Comparison of ENCODE assay signal across 8 mouse cellular contexts in the genomic region with DNA sequence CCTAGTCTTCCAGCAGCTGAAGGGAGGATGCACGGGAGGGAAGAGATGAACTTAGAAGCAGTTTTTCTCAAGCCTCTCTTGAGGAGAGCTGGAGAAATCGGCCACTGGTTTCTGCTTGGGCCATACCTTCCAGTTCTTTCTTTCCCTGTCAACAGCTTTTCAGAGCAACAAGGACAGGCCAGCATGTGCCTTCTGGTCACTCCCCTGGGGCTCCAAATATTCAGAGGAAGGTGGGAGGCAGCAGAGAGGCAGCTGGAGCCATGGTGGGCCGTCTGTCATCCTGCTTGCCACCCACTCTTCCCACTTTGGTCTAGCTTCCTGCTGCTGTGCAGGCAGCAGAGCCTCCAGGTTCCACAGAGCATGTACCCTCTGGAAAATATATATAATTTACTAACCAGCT. TPM values are rescaled to one million over a fixed set of nuclear protein-coding genes. Genes with fewer than 3 reads are reported as not detected.
DNase-seq lines count a peak whose midpoint lies in the region; ATAC-seq lines count a peak whose summit lies in the region.

No protein-coding gene starts in this region.

- peaks cover 10% of the 10 kb centered on the region; the same call in 1 of the 2 replicates for H3K4me1 ChIP-seq in forebrain, embryonic 13.5 days
- H3K4me1 ChIP-seq in forebrain, embryonic 10.5 days: peaks cover 6% of the 10 kb centered on the region
- peaks cover 9% of the 10 kb centered on the region for H3K4me1 ChIP-seq in hindbrain, embryonic 12.5 days
- peaks cover 24% of the 10 kb centered on the region for H3K4me1 ChIP-seq in limb, embryonic 15.5 days

- no peaks in the 10 kb centered on the region for H3K27me3 ChIP-seq in forebrain, embryonic 13.5 days
- H3K27me3 ChIP-seq in forebrain, embryonic 10.5 days (ENCODE audit: poor library complexity, severe bottlenecking): no peaks in the 10 kb centered on the region
- H3K27me3 ChIP-seq in hindbrain, embryonic 12.5 days: no peaks in the 10 kb centered on the region
- no peaks in the 10 kb centered on the region for H3K27me3 ChIP-seq in limb, embryonic 15.5 days

- no peak overlapping the region for H3K9ac ChIP-seq in forebrain, embryonic 13.5 days
- no peak overlapping the region for H3K9ac ChIP-seq in hindbrain, embryonic 12.5 days
- H3K9ac ChIP-seq in limb, embryonic 15.5 days: no peak overlapping the region

- H3K4me3 ChIP-seq in forebrain, embryonic 13.5 days: no peak overlapping the region
- no peak overlapping the region for H3K4me3 ChIP-seq in forebrain, embryonic 10.5 days
- no peak overlapping the region for H3K4me3 ChIP-seq in hindbrain, embryonic 12.5 days
- H3K4me3 ChIP-seq in limb, embryonic 15.5 days: no peak overlapping the region

- no peak overlapping the region for H3K27ac ChIP-seq in forebrain, embryonic 13.5 days
- H3K27ac ChIP-seq in forebrain, embryonic 10.5 days: no peak overlapping the region
- H3K27ac ChIP-seq in hindbrain, embryonic 12.5 days: peak overlapping the region; percentile 46
- H3K27ac ChIP-seq in limb, embryonic 15.5 days: peak overlapping the region; percentile 1; the same call in 1 of the 2 replicates

- H3K4me2 ChIP-seq in forebrain, embryonic 13.5 days: no peak overlapping the region
- no peak overlapping the region for H3K4me2 ChIP-seq in hindbrain, embryonic 12.5 days (replicated peaks)
- H3K4me2 ChIP-seq in limb, embryonic 15.5 days: no peak overlapping the region

- H3K9me3 ChIP-seq in forebrain, embryonic 13.5 days (replicated peaks): no peaks in the 10 kb centered on the region
- H3K9me3 ChIP-seq in forebrain, embryonic 10.5 days: no peaks in the 10 kb centered on the region
- no peaks in the 10 kb centered on the region for H3K9me3 ChIP-seq in hindbrain, embryonic 12.5 days (replicated peaks)
- H3K9me3 ChIP-seq in limb, embryonic 15.5 days: no peaks in the 10 kb centered on the region

- H3K36me3 ChIP-seq in forebrain, embryonic 13.5 days (ENCODE audit: poor library complexity, severe bottlenecking): no peaks in the 10 kb centered on the region
- H3K36me3 ChIP-seq in forebrain, embryonic 10.5 days (replicated peaks): no peaks in the 10 kb centered on the region
- no peaks in the 10 kb centered on the region for H3K36me3 ChIP-seq in hindbrain, embryonic 12.5 days
- no peaks in the 10 kb centered on the region for H3K36me3 ChIP-seq in limb, embryonic 15.5 days

- DNase-seq in forebrain, embryonic 10.5 days (ENCODE audit: extremely low spot score, low spot score): no peak
- DNase-seq in cerebellum, postnatal 14 days: peak; percentile 40 to 50
- DNase-seq in thymus, postnatal 25 days: no peak
- DNase-seq in urinary bladder, postnatal 25 days (ENCODE audit: low spot score): no peak

- 38% methylated on average over 3 of the region's 3 CpGs for WGBS in forebrain, embryonic 13.5 days
- 55% methylated on average over 3 of the region's 3 CpGs for WGBS in forebrain, embryonic 10.5 days
- 19% methylated on average over 3 of the region's 3 CpGs for WGBS in hindbrain, embryonic 12.5 days
- 17% methylated on average over 3 of the region's 3 CpGs for WGBS in limb, embryonic 15.5 days

- peak; percentile 66 for ATAC-seq in forebrain, embryonic 13.5 days
- no peak for ATAC-seq in hindbrain, embryonic 12.5 days (ENCODE audit: low FRiP score)
- no peak for ATAC-seq in limb, embryonic 15.5 days (ENCODE audit: insufficient number of reproducible peaks, low FRiP score, low TSS enrichment, low read depth)
- ATAC-seq in inflammation-experienced regulatory T-cells, adult 6 months: no peak

RNA-seq across cellular contexts. Expression of a gene that starts 36.6 kb away (rescaled TPM):
- 59.4 and 75.9 TPM in 2 replicates for polyA plus RNA-seq in forebrain, embryonic 13.5 days (2015; fragmentation: Nextera tagmentation; extraction: Ambion mirVana)
- 44.8 and 47.6 TPM in 2 replicates for polyA plus RNA-seq in forebrain, embryonic 10.5 days (2016; fragmentation: Nextera tagmentation; extraction: Ambion mirVana)
- polyA plus RNA-seq in hindbrain, embryonic 12.5 days (2016; fragmentation: Nextera tagmentation; extraction: Ambion mirVana): 61.0 and 65.8 TPM in 2 replicates
- polyA plus RNA-seq in limb, embryonic 15.5 days (2015; fragmentation: Nextera tagmentation; extraction: Ambion mirVana): 49.8 and 51.2 TPM in 2 replicates
- polyA plus RNA-seq in inflammation-experienced regulatory T-cells, adult 6 months (2017; shearing (Covaris generic)): 10 to 100 TPM; 51.4 to 58.7 (median 54.5) TPM

RNA-seq across cellular contexts. Expression of a gene that starts 37.7 kb away (rescaled TPM):
- 0.27 and 0.38 TPM in 2 replicates for polyA plus RNA-seq in forebrain, embryonic 13.5 days (2015; fragmentation: Nextera tagmentation; extraction: Ambion mirVana)
- 0.11 TPM in 1 of 2 replicates, not detected in the other for polyA plus RNA-seq in forebrain, embryonic 10.5 days (2016; fragmentation: Nextera tagmentation; extraction: Ambion mirVana)
- polyA plus RNA-seq in hindbrain, embryonic 12.5 days (2016; fragmentation: Nextera tagmentation; extraction: Ambion mirVana): 0.25 TPM in 1 of 2 replicates, not detected in the other
- polyA plus RNA-seq in limb, embryonic 15.5 days (2015; fragmentation: Nextera tagmentation; extraction: Ambion mirVana): 0.32 and 0.38 TPM in 2 replicates
- polyA plus RNA-seq in inflammation-experienced regulatory T-cells, adult 6 months (2017; shearing (Covaris generic)): not detected

Comparison
In these comparisons a context has a peak if more than half of its experiments do, and no peak if none do; other contexts are left out.
1. H3K27ac ChIP-seq: peak in hindbrain, embryonic 12.5 days (single experiment) and limb, embryonic 15.5 days (single experiment); none in forebrain, embryonic 13.5 days (single experiment) and forebrain, embryonic 10.5 days (single experiment).
2. DNase-seq: peak in cerebellum, postnatal 14 days (2 of 2); none in forebrain, embryonic 10.5 days (single experiment), thymus, postnatal 25 days (single experiment) and urinary bladder, postnatal 25 days (single experiment).